Mouse (Mus musculus) spleen, adult 2 months (tissue): ENCODE results near the gene Nup35.

Experiments used
- CTCF ChIP-seq: fragments of 200-500 bp; IDR thresholded peaks from 2 replicates; pipeline ENCODE4 v1.5.1; 2011; ENCODE audit warnings: mild to moderate bottlenecking, inconsistent platforms; ENCODE audit not compliant: insufficient read depth, insufficient read length, insufficient replicate concordance; ENCODE audit errors: extremely low read depth
- POLR2A ChIP-seq: fragments of 200-500 bp; IDR thresholded peaks from 2 replicates; pipeline ENCODE4 v1.6.1; 2011; ENCODE audit warnings: low read depth, low read length, inconsistent platforms

- no peak for TF ChIP-seq POLR2A
- no peak for TF ChIP-seq CTCF
Observed at GRCm38 (mm10) chr2:80612286-80612685, 4.8 kb upstream of the Nup35 start.
